Mouse (Mus musculus): ENCODE measurements at regions not wholly inside any gene's neighbourhood (a gene's known extent, or its start where the extent isn't known, plus 50 kb on each side); places are given as distances from the start of the nearest gene placed in this dataset.
A peak's percentile ranks its signal among the peaks of the same experiment; 100 is the strongest.
"Not testable (repeated sequence)": the region's sequence is repeated elsewhere in the genome, so short reads cannot be mapped to it uniquely, and the experiment has no call there.

DNA sequence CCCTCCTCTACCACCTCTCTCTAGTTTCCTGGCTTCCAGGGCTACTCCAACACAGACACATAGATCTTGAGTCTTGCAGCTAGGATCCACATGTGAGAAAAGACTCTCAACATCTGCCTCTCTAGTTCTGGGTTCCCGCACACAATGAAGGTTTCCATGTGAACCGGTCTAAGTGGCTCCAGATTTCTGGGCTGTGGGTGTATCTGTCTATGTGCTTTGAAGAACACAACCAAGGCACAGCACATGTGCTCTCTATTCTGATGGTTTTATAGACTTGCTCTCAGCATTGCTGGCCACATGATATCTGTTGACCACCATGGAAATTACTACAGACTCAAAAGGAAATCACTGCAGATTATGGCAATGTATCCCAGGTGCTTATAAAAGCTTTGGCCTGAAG, 972.4 kb downstream of the Defb40 start:
- DNase-seq (ENCODE audit: low spot score): no peak

DNA sequence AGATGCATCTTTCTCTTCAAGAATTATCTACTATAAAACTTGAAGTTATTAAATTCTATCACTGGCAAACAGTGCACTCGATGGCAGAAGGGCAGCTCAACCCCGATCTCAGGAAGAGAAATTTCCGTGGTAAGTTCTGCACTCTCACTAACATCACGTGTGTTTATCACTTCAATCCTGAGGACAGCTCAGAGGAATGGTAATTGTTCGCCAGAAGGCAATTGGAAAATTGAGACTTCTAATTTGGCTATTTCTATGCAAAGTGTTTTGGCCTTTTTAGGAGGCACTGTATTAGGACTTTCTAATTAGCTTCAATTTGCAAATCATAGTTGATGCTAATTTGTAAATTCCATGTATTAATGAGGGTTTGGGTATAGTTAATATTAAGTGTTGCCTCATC, 977.3 kb downstream of the Defb40 start:
- no peak for DNase-seq (ENCODE audit: low spot score)

DNA sequence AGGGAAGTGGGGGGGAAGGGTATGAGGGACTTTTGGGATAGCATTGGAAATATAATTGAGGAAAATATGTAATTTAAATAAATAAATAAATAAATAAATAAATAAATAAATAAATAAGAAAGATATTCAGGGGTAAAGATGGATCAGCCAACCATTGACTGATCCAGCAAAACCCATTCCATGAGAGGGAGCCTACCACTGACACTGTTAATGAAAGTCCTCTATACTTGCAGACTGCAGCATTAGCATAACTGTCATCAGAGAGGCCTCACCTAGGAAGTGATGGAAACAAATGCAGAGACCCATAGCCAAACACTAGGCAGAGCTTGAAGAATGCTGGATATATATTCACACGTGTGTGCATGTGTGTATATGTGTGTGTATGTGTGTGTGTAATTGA, 993.3 kb downstream of the Defb40 start:
- DNase-seq (ENCODE audit: low spot score): no peak

DNA sequence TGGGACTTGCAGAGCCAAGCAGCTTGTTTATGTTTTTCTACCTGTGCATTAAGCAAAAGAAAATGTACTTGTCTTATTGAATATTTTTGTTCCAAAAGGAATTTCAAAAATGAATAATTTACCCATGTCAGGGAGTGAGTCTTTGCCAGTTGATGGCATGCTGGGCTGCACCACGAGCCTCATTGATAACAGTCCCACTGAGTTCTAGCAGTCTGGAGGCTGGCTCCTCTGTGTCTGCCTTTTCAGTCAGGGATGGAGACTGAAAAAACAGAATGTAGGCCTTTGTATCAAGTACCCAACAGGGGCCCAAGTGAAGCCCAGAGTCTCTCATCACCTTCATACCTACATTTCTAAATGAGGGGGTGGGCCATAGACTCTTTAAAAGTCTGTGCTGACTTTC, 1029.2 kb downstream of the Defb40 start:
- DNase-seq (ENCODE audit: low spot score): no peak

DNA sequence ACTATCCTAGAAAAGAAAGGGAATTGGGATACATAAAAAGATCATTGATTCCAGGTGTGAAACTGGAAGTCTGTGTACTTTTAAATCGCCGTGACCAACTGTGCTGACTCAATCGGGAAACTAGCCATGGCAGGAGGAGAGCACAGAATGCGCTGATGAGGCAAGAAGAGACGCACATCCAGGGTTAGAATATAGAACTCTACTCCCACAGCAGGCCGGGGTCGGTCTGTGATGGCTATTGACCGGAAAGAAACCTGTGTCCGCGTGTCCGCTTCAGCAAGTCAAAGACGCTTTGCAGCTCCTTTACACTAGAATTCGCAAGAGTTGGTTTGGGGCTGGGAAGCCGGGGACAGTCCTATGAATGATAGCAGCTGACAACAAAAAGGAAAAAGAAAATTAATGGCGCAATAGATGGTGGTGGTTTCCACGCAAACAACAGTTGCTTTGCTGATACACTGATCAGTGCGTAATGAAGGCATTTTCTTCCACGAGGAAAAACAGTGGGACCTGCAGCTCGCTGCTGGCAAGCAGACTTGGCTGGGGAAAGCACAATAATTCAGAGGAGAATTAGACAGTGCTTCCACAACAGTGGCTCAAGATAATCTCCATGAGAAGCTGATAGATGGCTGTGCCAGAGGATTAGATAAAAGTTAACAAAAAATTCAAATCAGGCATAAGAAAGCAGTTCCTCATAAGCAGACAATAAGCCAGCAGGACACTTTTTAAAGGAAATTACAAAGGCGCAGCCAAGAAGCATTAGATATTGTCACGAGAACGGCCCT, 1029.8 kb downstream of the Defb40 start:
- no peak for DNase-seq (ENCODE audit: low spot score)

DNA sequence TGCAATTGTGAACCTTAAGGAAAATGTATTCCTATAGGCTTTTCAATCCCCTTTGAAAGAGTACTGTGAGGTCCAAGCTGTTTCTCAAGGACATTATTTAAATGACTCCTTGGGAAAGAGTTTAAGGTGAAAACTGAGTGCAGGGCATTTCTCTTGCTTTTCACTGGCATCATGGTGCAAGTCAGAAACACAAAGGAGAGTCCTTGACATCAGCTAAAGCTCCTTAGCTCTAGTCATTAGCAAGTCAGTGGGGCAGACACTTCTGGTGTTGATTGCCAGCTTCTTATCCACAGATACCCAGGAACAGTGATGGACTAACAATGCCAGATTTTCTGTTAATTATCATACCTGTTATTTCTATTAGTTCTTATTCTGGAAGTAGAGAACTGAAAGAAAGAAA, 1043.4 kb downstream of the Defb40 start:
- DNase-seq (ENCODE audit: low spot score): no peak

DNA sequence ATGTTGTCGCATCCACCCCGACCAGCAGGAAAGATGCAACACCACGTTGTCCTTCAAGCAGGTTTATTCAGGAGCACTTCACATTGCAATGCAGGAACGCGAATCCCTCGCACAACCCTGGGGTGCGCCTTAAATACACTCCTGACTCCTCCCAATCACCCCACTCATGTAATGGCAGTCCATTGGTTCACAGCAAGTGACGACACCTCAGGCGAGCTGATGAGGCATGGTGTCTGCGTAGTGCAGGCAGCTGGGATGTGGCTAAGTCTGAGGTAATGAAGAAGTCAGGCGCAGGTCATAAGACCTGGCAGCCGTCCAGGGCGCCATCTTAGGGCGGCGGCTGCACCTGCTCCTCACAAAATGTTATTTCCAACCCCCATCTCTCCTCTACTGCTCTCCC, 1068.7 kb downstream of the Defb40 start:
- peak; percentile 43 for DNase-seq (ENCODE audit: low spot score)

DNA sequence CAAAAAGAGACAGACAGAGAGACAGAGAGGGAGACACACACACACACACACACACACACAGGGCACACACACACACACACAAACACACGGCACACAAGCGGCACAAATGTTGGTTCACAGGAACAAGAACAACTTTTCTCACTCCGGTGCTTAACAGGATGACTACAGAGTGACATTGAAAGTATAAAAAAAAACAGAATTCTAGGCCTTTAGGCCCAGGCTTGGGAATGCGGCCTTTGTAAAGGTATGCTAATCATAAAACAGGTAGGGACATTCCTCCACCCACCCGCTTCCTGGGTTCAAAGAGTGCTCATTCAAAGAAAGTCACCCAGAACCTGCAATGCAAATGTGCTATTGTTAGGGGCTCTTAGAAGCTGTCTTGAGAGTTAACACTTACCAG, 1089.5 kb downstream of the Defb40 start:
- DNase-seq (ENCODE audit: low spot score): not testable (repeated sequence)

DNA sequence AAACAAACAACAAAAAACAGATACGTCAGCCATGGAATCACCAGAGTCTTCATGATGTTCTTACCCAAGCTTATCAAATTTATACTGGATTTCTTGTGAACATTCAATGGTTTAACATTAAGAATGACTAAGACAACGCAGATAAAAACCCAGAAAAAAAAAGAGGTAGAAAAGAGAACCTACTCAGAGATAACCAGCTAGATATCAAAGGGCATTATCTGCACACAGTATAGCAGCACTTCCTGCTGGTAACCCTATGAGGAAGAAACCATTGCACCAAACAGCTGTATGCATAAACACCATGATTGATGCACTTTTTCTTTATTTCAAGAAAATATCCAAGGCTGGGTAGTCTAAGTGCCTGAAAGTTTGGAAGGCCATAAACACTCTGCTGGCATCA, 1114.7 kb downstream of the Defb40 start:
- DNase-seq (ENCODE audit: low spot score): no peak
